Mouse (Mus musculus): ENCODE measurements around the gene Enpp6.
A peak's percentile ranks its signal among the peaks of the same experiment; 100 is the strongest.

Gene Enpp6

DNA sequence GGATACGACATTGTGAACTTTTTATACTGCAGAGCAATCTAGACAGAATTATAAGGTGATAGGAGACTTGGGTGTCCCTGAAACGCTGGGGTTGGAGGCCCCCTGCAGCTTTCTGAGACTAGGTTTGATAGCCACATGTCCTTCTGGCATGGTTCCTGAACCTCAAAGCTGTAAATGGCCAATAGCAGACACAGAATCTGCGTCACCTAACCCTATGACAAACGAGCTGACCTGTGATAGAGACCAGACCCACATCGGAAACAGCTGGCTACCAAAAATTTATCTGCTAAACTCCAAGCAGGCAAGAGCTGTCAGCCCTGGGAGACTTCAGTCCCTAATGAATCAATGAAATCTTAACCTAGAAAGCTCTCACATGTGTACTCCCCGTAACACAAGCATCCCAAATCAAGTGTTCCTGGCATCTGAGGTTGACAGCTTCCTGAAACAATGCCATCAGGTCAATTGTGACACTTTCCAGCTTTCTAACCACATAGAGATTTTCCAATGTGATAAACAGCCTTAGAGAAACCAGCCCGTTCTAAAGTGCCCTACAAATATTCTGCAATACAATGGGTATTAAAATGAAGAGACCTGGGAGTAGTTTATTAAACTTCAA, 74.5 kb downstream of the Enpp6 start:
- DNase-seq (ENCODE audit: low read depth, low spot score), result no peak

DNA sequence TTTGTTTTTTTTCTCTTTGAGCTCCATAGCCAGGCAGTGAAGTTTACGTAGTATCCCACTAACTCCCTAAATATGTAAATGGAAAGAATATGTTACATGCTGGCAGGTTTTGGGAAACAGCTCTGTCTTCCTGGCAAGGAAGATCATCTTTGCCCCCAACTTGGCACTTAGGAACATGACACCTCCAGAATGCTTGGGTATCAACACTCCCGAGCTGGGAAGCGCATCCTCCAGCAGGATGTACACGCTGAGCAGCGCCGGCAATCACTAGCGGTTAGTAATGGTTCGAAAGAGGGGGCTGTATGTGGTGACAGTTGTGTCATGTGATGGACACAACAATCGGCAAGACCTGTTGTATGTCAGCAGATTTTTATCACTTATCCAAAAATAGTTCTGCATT, 80.4 kb downstream of the Enpp6 start:
- no peak for DNase-seq (ENCODE audit: low read depth, low spot score)

DNA sequence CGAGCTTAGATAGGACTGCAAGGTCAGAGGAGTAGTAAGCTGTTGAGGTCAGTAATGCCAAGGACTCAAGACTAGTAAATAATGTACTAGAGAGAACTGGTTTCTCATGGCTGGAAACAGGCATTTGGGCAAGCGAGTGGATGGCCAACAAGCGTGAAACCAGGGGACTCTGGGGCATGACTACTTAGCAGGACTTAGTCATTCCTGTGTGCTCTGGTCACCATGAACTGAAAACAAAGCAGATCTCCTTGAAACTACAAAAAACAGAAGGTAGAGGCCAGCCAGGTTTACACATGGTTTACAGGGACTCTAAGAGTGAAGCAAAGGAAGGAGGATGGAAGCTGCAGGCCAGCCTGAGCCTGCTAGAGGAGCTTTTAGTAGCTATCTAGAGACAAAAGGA, 82.9 kb downstream of the Enpp6 start:
- DNase-seq (ENCODE audit: low read depth, low spot score), result no peak

DNA sequence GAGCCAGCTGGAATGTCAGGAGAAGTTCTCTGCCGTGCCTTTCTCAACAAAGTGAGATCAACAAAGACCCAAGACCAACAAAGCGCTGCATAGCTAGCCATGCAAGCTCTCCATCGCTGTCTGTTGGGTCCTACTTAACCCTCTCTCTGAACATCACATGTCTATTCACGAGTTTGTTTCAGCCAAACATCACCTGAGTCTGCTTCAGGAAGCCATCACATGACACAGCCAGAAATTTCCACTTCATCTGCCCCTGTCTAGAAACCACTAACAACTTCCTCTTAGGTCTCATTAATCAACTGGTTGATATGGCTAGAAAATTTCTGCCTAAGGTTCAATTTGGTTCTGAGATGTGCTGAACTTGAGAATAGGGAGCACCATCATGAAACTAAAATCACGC, 85.3 kb downstream of the Enpp6 start:
- no peak for DNase-seq (ENCODE audit: low read depth, low spot score)

DNA sequence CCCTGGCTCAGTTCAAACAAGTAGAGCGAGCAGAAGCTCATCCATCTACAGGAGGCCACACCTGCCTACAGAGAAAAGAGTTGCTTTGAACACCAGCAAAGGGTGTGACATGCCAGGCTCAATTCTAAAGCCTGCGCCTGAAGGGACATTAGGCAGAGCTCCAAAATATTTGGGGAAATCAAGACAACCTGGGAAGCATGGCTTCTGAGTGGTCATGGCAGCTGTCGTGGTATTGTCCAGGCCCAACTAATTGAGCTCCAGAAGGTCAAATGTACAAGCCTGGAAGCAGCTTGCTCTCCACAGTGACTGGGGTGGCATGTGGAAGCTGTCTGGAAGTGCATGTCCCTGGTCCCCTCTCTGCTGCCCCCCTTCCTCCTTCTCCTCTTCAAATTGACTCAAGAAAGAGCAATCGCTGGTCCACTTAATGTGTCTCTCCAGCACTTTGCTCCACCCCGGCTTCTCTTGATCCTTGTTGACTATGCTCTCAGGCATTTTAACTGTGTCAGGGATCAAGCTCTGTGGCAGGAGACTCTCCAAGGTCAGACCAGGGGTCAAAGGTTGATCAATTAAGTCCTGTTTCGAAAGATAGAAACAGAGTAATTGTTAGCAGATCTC, 89.4 kb downstream of the Enpp6 start:
- DNase-seq (ENCODE audit: low read depth, low spot score), result no peak

DNA sequence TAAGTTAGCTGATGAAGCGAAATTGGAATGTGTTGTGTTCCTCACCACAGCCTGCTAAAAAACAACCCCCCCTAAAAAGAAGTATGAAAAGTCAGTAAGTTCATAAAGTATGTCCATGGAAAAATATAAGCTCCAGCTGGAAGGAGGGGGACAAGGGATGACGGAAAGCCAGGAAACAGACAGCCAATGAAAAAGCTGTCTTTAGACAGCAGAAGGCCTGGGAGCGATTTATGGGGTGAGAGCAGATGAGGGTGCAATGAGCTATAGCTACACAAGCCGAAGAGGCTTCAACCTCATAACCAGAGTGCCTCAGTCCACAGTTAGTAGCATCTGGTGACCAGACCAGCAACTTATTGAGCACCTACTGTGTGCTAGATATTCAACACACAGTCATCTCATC, 93.3 kb downstream of the Enpp6 start:
- DNase-seq (ENCODE audit: low read depth, low spot score), result no peak

DNA sequence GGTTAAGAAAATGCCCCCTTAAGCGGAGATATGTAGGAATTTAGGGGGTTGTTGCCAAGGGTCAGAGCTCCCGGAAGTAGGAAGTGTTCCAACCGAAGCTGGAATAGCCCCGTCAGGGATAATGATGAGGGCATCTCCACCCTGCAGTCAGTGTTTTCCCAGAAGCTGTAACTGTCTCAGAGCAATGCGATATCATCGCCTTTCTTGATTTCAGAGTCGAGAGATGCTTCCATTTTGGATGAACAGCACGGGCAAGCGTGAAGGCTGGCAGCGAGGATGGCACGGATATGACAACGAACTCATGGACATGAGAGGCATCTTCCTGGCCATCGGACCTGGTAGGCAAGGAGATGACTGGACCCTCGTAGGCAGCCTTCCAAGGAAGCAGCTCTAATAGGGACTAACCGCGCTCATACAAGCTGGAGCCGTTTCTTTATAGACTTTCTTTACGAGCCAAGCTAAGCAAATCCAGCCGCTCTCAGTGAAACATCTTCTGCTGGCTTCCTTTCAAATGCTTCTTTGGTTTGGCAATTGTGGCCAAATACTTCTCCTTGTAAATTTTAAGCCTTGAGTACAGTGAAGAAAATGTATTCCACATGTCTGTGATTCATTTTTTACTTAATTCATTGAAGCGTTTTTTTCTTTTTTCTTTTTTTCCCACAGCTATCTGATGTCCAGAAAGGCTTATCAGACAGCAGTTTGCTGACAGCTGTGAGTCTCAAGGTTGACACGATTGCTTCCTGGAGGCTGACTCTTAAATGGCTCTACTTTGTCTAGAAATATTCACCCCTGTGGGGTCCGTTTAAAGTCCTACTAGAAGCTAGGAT, 95.7 kb downstream of the Enpp6 start:
- peak; percentile 5 for DNase-seq (ENCODE audit: low read depth, low spot score)

DNA sequence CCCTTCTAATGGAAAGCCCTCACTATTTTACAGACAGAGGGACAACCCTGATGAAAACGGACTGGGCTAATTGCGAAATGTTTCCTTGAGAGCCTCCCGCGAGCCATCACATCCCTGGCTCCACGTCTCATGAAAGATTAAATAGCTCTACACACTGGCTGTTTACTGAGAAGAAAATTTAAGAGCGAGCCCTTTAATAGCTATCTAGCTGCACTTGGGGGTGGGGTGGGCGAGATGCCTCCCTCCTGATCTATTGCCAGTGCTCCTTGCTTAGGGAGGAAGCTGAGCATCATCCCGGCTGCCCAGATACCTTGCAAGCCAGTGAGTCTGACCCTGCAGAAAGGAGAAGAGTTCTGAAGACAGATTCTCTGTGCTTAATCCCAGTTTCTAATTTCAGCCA, 103.3 kb downstream of the Enpp6 start:
- no peak for DNase-seq (ENCODE audit: low read depth, low spot score)

DNA sequence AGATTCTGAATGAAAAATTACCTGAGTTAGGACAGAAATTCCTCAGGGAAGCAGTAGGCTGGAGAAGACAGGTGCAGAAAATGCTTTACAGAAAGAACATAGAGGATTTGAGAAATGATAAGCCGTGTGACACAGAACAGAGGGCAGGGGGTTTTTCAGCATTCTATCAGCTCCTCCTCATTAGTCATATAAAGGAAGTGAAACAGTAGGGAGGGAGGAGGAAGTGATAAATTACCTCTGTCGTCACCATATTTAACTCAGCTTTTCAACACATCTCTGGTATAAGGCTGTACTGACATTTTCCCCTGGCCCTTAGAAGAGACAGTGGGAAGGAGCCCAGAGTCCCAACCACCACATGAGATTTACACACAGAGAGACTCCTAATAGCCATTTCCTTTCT, 118.9 kb downstream of the Enpp6 start:
- no peak for DNase-seq (ENCODE audit: low read depth, low spot score)

DNA sequence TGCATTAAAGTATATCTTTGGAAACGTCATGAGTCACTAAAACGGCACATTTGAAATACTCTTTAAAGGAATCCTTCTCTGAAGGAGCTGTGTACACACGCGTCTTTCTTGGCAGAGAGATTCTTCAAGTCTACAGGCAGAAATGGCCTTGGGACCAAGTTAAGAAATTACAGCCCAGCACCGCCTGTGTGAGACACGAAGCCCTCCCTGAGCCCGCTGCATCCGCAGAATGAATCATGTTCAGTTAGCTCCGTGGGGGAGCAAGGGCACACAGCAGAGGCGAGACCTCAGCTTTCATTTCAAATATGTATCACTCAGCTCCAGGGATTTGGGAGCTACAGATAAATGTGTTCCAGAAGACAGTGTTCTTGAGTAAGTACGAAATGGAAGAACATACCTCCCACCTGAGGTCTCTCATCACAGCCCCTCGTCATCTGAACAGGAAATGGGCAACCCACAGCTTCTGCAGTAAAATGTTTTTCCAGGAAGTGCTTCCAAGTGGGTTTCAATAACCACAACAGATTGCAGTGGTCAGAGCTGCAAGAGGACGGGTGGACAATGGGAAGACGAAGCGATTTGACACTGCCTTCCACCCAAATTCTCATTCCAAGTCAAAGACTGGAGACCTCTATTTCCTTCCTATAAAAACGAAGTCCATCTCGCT, 127.6 kb downstream of the Enpp6 start:
- no peak for DNase-seq (ENCODE audit: low read depth, low spot score)

DNA sequence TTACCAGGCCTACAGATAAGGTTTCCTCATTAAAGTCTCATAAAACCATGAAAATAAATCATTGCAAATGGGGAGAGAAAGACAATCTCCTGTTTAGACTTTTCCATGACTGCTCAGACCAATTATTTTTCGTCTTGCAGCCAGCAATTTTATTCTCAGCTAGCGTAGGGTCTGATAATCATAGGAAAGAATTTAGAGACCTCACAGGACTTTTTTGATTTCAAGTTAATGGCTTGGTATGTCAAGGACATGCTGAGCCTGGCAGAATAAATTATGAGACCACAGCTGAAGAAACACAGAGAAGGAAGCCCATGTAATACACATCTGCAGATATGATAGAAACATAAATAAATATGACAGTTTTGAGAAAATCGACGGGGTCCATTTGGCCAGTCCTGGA, 130.6 kb downstream of the Enpp6 start:
- DNase-seq (ENCODE audit: low read depth, low spot score), result no peak

DNA sequence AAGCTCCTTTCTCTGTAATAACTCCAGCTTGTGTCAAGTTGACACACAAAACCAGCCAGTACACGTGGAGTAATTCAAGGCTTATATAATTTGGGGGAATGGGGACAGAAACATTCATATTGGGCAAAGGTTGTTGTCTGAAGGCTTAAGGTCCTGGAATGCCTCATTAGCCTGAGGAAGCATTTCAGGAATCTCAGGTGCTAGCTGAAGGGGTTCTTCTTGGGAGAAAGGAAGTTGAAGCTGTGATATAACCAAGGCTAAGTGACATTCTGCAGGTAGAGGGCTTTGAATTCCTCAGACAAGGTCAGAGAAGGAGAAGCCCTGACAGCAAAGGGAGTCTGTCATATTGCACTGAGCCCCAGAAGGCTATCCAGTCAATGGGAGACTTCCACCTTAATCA, 133.2 kb downstream of the Enpp6 start:
- DNase-seq (ENCODE audit: low read depth, low spot score), result no peak

DNA sequence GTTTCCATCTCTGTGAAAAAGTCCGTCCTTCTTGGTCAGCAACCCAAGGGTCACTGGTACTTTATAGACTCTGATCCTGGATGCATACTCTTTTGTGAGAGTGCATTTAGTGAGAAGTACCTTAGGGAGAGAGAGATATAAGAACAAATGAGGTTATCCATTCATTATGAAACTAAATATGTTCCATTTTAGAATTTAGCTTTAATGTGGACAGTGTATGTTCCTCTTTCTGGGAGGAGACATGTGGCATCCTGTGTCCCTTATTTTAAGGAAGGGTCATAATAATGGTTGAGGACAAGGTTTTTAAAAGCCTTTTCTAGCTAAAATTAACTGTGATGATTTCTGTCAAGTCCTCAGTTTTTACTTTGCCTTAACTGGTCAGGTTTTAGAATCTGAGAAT, 142.2 kb downstream of the Enpp6 start:
- DNase-seq (ENCODE audit: low read depth, low spot score), result no peak

DNA sequence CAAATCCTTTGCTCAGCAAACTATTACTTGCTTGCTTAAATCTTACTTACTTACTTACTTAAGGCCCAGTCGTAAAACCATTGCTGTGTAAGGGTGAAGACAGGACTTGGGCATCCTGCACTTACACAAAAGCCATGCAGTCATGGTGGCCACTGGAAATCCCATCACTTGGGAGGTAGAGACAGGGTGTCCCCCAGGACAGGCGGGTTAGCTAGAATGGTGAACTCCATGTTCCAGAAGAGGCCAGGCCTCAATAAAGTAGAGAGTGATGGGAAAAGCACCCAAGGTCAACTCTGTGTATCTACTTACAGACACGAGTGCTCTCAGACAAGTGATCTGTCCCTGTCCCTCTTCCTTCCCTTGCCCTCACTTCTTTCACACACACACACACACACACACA, 146.7 kb downstream of the Enpp6 start:
- no peak for DNase-seq (ENCODE audit: low read depth, low spot score)

DNA sequence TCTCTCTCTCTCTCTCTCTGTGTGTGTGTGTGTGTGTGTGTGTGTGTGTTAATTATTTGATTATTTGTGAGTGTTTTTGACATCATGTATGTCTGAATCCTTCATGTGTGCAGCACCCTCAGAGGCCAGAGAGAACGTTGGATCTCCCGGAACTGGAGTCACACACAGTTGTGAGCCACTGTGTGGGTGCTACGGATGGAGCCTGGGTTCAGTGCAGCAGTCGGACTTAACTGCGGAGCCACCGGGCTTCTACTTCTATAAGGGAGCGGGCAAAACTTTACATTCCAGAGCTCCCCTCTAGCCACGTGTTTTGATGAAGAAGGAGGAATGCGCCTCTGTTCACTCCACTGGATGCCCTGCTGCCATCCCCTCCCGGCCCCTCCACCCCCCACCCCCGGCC, 148.0 kb downstream of the Enpp6 start:
- no peak for DNase-seq (ENCODE audit: low read depth, low spot score)

DNA sequence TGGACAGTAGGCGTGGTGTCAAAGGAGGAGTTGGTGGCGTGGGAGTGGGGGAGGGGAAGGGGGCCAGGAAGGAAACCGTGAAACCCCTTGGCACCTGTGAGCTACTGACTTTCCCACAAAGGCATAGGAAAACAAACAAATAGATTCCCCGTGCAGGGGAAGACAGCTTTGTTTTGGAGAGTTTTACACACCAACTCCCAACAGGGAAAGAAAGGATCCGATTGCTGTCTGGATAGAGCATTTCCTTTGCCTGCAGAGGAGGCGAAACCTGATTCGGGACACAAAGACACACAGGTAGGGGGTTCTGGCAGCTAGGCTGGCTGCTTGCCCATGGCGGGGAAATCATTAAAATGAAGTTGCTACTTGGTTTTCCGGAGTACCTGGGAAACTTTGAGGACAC, 148.9 kb downstream of the Enpp6 start:
- DNase-seq (ENCODE audit: low read depth, low spot score), result no peak

DNA sequence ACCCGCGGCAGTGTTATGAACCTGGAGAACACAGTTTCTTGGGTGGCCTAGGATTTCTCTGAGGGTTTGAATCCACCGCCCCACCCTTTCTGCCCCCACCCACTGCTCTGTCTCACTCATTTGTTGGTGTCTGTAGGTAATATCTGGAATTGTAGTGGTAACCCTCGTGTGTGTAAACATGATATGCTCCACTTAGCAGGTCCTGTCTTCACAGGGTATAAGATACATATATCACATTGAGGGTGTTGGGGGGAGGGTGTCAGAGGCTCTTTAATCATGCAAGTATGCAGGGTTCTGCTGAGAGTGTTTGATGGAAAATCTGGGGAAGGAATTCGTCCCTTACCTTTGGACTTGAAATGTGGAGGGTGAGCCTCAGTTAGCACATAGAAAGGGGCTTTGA, 149.4 kb downstream of the Enpp6 start:
- no peak for DNase-seq (ENCODE audit: low read depth, low spot score)

DNA sequence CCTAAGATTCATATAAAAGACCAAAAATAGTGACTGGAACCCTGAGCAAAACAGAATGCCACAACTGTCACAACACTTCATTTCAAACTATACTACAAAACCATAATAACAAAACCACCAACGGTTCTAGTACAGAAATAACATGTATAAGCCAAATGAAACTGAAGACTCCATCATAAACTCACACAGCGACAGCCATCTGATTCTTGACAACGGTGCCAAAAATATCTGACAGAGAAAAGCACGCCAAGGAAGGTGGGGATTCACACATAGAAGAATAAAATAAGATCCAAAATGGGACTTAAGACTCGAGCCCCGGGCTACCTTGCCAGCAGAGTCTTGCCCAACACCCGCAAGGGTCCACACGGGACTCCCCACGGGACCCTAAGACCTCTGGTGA, 158.6 kb downstream of the Enpp6 start:
- no peak for DNase-seq (ENCODE audit: low read depth, low spot score)

All from skeletal muscle tissue, adult 2 months (tissue).